Mouse (Mus musculus): ENCODE results near the gene Gm43064.

Gm43064 gene

DNA sequence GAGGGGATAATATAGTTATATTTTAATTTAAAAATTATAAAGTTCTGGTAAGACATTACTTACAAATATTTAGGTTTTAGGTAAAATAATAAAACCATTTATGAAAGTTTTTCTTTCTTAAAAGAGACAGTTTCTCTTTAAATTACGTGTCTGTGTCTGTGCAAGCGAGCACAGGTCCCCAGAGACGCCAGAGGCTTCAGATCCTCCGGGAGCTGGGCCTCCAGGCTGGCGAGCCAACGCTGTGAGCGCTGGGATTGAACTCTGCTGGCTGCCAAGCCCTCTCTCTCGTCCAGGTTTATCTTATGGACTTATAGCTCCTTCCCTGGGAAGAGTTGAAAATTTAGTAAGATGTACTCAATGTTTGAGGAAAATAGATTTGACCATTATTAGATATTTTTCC is 44.4 kb downstream of the Gm43064 start:
- no peak for DNase-seq (ENCODE audit: low spot score)

DNA sequence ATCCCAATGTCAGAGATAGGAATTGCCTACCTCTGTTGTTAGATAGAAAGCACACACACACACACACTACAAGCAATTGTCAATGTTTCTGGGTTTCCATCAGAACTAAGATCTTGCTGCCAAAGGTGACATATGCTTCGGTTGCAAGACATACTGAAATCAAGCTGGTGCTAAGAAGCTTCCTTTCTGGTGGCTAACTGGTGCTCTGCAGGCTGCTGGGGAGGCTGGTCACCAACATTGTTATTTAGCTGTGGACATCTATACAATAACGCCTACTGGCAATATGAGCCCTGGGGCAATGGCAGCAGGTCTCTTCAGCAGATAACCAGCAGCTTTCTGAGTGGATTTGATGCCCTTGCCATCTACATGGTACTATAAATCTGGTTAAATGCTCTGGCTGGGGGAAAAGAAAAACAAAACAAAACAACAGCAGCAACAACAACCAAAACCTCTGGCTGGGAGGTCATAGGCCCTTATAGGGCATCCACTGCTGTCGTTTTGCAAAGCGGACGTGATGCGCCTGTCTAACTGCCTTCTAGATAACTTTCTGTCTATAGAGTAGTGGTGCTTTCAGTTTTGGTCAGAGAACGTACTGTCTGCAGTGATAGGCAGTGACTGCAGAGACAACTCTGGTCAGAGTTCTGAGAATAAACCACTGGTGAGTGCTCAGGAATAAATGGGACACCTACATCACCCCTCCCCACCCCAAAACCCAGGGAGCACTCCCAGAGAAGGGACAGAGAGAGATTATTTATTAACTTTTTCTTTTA is 47.8 kb downstream of the Gm43064 start:
- no peak for DNase-seq (ENCODE audit: low spot score)

DNA sequence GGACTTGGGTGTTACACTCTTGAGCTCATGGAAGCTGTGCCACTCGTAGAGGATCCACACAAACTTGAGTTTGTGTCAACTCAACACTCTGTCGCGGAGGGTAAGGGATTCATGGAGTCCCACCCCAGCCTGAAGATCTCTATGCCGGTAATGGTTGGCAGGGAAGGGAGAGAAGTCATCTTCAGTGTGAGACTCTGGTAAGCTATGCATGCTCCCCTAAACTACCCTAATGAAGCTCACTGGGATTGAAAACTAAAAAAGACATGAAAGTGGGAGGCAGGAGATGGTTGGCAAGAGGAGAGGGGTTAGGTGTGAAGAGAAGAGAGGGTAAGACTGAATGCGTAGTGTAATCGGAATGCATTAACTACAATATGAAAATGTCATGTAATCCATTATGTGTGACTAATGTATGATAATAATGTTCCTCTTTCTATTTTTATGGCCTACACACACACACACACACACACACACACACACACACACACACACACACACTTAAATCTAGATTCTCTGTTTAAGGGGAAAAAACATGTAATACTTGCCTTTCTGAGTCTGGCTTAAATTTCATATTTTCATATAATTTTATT is 48.7 kb downstream of the Gm43064 start:
- DNase-seq (ENCODE audit: low spot score) = no peak

DNA sequence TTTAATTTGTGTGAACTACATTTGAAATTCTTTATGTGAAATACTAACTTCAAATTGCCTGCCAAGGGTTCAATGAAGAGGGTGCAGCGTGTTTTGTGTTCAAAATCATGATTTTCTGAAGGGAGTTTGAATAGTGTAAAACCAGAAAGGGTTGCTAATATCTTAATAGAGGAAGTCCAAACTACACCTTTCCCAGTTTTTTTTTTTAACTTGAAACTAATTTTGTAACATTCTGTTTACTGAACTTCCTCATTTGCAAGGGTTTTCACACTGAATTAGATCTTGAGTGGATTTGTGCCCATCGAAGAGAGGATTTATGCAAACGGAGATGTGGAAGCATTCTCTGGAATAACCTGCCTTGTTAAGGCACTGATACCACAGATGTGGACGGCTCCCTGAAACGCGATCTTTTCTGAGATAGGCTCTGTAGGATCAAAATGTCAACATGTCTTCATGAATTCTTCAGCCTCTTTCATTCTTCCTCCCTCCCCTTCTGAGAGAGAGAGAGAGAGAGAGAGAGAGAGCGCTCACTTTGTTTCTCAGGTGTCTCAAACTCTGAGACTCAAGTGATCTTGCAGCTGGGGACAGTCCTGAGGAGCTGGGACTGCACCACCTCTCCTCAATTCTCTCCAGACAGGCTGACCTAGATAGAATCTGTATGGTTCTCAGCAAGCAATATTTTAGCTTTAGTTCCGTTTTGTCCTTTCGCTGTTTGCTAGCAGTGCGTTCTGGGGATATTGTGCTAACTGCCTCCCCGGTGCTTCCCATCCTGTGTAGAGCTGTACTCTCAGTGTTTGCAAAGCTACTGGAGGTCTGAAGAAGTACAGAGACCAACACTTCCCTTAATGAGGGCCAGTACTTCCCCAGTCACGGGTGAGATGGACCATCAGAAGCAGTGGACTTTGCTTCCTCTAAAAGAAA is 49.8 kb downstream of the Gm43064 start, which contains the start of gene Ptpn22:
TSS of gene Ptpn22 (plus strand) at position 915 of the 921 bp plus-strand sequence.
- DNase-seq (ENCODE audit: low spot score) = no peak

DNA sequence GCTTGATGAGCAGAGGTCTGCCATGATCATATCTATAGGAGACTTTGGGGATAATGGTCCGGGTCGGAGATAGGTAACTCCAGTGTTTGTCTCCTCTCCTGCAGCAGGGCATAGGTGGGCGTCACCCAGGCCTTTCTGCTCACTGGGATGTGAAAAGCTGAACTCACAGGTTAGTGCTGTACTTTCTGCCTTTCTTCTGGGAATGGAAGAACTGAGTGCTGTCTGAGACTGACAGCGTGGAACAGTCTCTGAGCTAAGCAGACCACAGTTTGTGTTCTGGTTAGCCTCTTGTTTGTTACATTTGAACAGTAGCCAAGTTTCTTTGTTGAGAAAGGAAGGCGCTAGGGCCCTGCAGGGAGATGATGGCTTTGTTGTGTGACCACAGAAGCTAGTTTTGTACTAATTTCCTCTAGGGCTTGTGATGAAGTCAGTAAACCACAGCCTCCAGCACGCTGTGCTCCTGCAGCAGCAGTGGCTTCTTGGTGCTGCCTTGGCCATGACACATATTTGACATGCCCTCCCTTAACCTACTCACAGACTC is 50.5 kb downstream of the Gm43064 start:
- DNase-seq (ENCODE audit: low spot score) = no peak

DNA sequence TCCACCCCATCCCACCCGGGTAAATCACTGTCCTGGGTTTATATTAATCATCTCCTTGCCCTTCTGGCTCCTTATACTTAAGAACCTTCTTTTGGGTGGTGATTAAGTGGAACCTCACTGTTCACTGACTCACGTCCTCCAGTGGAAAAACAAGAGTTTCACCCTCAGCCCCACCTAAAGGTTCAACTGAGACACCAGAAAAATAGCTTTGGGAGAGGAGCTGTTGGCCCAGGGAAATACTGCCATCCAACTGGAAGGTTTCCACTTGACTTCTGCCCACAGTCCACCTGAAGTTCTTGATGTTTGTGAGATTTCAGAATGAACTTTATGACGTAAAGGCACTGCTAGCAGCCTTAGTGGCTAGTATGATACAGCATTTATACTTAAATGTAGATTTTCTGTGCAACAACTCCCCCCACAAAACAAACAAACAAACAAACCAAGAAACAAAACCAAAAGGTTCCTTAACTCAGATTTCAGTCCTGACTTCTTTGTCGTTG is 53.4 kb downstream of the Gm43064 start:
- no peak for DNase-seq (ENCODE audit: low spot score)

DNA sequence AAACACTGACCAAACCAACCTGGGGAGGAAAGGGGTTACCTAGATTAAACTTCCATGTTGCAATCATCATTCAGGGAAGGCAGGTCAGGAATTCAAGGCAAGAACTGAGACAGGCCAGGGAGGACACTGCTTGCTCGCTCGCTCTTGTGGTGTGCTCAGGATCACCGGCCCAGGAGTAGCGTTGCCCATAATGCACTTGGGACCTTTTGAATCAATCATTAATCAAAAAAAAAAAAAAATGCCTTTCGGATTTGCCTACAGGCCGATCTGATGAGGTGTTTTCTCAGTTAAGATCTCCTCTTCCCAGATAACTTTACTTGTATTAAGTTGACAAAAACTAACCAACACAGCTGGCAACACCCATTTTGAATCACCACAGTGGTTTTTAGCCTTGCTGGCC is 54.8 kb downstream of the Gm43064 start:
- DNase-seq (ENCODE audit: low spot score) = no peak

DNA sequence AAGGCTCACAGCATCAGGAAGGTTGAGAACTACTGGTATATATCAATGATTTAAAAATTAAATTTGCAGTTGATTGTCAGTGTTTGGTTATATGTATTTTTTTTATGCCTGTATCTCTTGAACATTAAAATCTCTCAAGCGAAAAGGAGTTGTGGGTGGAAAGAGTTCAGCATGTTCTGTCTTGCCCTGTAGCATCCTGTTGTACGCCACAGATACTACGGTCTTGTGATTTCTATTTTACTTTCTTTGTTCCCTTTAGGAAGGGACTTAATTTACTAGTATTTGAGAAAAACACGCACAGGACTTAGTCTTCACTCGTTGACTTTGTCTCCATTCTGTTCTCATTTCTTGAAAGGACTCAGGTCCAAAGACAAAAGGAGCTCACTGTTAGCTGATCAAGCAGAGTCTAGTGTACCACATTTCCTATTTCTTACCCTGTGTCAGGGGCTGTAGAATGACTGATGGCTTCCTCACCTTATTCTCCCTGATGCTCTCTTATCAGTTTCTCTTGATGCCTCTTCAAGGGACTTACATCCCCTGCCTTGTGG is 58.1 kb downstream of the Gm43064 start:
- no peak for DNase-seq (ENCODE audit: low spot score)

DNA sequence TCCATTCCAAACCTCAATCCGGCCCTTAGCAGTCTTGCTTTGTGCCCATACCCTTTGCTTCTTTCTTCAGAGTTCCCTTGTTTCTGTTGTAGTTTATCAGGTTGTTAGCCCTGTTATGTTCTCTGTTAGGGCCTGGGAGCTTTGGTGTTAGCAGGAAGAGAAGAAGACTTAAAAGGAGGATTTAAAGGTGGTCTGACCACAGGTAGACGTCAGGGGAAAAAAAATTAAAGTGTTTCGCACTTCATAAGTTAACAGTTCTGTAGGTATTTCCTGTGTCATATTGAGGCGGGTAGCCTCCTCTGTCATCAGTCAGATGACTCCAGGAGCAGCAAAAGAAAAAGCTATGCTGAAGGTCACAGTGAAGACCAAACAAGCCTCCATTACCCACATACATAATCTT is 58.6 kb downstream of the Gm43064 start:
- DNase-seq (ENCODE audit: low spot score) = no peak

DNA sequence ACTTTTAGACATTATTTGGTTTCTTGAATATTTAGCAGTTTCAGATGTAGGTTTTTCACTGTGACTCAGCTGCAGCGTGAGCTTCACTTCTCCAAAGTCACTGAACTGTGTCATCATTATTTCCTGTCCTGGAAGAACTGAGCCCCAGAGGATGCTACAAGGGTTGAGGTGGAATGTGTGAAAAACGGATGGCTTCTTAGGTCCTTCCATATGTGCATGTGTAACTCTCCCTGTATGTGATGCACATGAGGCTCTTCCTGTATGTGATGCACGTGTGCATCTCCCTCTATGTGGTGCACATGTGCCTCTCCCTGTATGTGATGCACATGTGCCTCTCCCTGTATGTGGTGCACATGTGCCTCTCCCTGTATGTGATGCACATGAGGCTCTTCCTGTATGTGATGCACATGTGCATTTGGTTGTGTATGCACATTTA is 63.3 kb downstream of the Gm43064 start:
- DNase-seq (ENCODE audit: low spot score) = no peak

DNA sequence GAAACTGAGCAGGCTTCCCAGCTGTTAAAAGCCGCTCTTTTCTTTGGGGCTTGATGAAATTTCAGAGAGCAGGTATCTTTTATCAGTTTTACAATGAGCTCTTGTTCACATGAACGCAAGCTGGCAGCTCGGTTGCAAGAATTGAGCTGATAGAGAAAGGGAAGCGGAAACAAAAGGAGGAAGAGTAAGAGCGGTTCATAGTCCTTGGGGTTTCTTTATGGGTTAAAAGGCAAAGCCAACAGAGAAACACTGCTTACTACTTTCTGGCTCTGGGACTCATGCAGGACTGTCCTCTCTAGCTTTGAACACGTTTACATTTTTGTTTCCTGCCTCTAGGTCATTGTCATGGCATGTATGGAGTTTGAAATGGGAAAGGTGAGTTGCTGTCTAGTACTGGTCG is 65.0 kb downstream of the Gm43064 start:
- DNase-seq (ENCODE audit: low spot score) = no peak

DNA sequence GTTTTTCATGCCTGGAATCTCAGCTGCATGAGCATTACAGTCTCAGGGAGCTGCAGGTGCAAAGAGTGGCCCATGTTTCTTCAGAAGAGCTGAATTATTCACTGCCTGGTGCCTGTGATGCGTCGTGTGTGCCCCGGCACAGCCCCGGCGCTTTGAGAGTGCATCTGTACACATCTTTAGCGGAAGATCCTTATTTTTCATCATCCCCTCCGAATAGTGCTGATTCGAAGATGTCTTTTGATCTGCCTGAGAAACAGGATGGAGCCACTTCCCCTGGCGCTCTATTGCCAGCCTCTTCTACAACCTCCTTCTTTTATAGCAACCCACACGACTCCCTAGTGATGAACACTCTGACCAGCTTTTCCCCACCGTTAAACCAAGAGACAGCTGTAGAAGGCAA is 76.6 kb downstream of the Gm43064 start:
- no peak for DNase-seq (ENCODE audit: low spot score)

DNA sequence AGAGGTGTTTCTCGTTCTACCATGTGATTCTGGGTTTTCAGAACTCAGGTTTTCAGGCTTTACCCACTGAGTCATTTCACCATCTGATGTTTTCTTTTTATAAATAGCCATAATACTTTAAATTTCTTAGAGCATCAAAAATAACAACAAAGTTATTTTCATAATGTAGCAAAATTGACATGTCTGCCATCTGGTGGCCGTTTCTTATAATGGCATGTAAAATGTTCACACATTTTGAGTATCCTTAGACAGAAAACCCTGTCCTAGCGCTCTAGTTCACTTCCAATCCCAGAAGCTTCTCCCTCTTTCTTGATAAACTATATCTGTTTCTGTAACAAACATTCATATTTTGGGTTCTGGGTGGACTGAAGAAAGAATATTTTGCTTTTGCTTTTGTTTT is 78.2 kb downstream of the Gm43064 start:
- DNase-seq (ENCODE audit: low spot score) = no peak

All from ovary, postnatal 36 days (tissue).